Mouse (Mus musculus) effector memory CD4-positive, alpha-beta T cell, adult 5 months (primary cell): Measurements from ENCODE around the gene Ppm1n. TPM values are rescaled to one million over a fixed set of nuclear protein-coding genes. Genes with fewer than 3 reads are reported as not detected.

Source experiments
- polyA plus RNA-seq: library from polyadenylated mRNA; unstranded; fragments of 100-300 nt; shearing (Covaris generic); gene quantifications from one replicate; pipeline ENCODE4 v1.2.1, GENCODE M21; 2017

The Ppm1n gene
- polyA plus RNA-seq, result 0.97 TPM

GRCm38 (mm10) chr7:19279581-19280114 lies at the start of gene Ppm1n:
TSS of gene Ppm1n (minus strand) at chr7:19280064.

GRCm38 (mm10) chr7:19309884-19310641 lies 30.2 kb upstream of the Ppm1n start, which contains the start of gene Fosb:
TSS of gene Fosb (minus strand) at chr7:19310051.

GRCm38 (mm10) chr7:19282385-19282784 lies 2.5 kb upstream of the Ppm1n start, which contains the start of gene Rtn2:
TSS of gene Rtn2 (plus strand) at chr7:19282624.

GRCm38 (mm10) chr7:19271238-19272172 lies 8.4 kb downstream of the Ppm1n start, which contains the start of gene Vasp:
TSS of gene Vasp (minus strand) at chr7:19271817.

GRCm38 (mm10) chr7:19227883-19228792 lies 51.7 kb downstream of the Ppm1n start, which contains the start of gene Opa3:
TSS of gene Opa3 (plus strand) at chr7:19228334.

Other genes starting within 250 kb of the Ppm1n start
- not detected for gene Rsph6a, start 225.4 kb downstream of the Ppm1n start, polyA plus RNA-seq
- gene Dmwd, start 203.8 kb downstream of the Ppm1n start, polyA plus RNA-seq, result 0.61 TPM
- gene Dmpk, start 196.2 kb downstream of the Ppm1n start, polyA plus RNA-seq, result 0.69 TPM
- 0.20 TPM for gene Six5, start 185.5 kb downstream of the Ppm1n start, polyA plus RNA-seq
- not detected for gene Gm4969, start 161.7 kb downstream of the Ppm1n start, polyA plus RNA-seq
- 11.3 TPM for gene Fbxo46, start 160.2 kb downstream of the Ppm1n start, polyA plus RNA-seq
- gene Qpctl, start 130.8 kb downstream of the Ppm1n start, polyA plus RNA-seq, result 12.8 TPM
- gene Snrpd2, start 130.3 kb downstream of the Ppm1n start, polyA plus RNA-seq, result 30.8 TPM
- gene Gipr, start 113.9 kb downstream of the Ppm1n start, polyA plus RNA-seq, result not detected
- gene Eml2, start 103.6 kb downstream of the Ppm1n start, polyA plus RNA-seq, result 16.7 TPM
- gene Gpr4, start 67.5 kb downstream of the Ppm1n start, polyA plus RNA-seq, result 0.12 TPM
- 95.5 TPM for gene Opa3, start 51.7 kb downstream of the Ppm1n start, polyA plus RNA-seq
- gene Vasp, start 8.2 kb downstream of the Ppm1n start, polyA plus RNA-seq, result 224 TPM
- gene Rtn2, start 2.6 kb upstream of the Ppm1n start, polyA plus RNA-seq, result 0.14 TPM
- gene Fosb, start 30.0 kb upstream of the Ppm1n start, polyA plus RNA-seq, result 65.7 TPM
- 68.8 TPM for gene Ercc1, start 64.7 kb upstream of the Ppm1n start, polyA plus RNA-seq
- gene Cd3eap, start 79.4 kb upstream of the Ppm1n start, polyA plus RNA-seq, result 5.2 TPM
- gene Ppp1r13l, start 79.7 kb upstream of the Ppm1n start, polyA plus RNA-seq, result 1.9 TPM
- 7.5 TPM for gene Ercc2, start 101.9 kb upstream of the Ppm1n start, polyA plus RNA-seq
- gene Klc3, start 124.0 kb upstream of the Ppm1n start, polyA plus RNA-seq, result 6.9 TPM
- gene Ckm, start 124.7 kb upstream of the Ppm1n start, polyA plus RNA-seq, result not detected
- gene Mark4, start 178.8 kb upstream of the Ppm1n start, polyA plus RNA-seq, result 6.2 TPM
- not detected for gene Exoc3l2, start 183.3 kb upstream of the Ppm1n start, polyA plus RNA-seq
- 4.3 TPM for gene Bloc1s3, start 228.3 kb upstream of the Ppm1n start, polyA plus RNA-seq
- 43.9 TPM for gene Trappc6a, start 228.3 kb upstream of the Ppm1n start, polyA plus RNA-seq
- not detected for gene Nkpd1, start 237.8 kb upstream of the Ppm1n start, polyA plus RNA-seq